Mouse (Mus musculus): ENCODE results near the gene Sh3d21.
A peak's percentile ranks its signal among the peaks of the same experiment; 100 is the strongest.
"Not testable (repeated sequence)": the region's sequence is repeated elsewhere in the genome, so short reads cannot be mapped to it uniquely, and the experiment has no call there.

Sh3d21 gene

DNA sequence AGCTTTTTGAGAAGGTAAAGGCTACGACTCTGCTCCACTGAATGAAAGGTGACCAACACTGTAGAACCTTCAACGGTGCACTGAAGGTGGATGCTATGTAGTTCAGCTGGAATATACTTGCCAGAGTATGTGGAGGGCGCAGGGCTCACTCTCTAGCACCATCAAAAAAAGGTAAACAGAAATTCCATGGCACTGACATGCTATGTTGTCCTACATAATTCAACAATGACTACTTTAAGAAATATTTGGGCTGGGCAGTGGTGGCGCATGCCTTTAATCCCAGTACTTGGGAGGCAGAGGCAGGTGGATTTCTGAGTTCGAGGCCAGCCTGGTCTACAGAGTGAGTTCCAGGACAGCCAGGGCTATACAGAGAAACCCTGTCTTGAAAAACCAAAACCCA lies 7.4 kb upstream of the Sh3d21 start:
- DNase-seq (ENCODE audit: inconsistent age in 2 of 2, low spot score in 1 of 2) = not testable (repeated sequence)

GRCm38 (mm10) chr4:126168851-126169250 lies 5.6 kb upstream of the Sh3d21 start:
- peak in 1 of 2 experiments; percentile 30 for DNase-seq (ENCODE audit: inconsistent age in 2 of 2, low spot score in 1 of 2)

- peak; percentile 63 to 85 for DNase-seq (ENCODE audit: inconsistent age in 2 of 2, low spot score in 1 of 2)
Measured at GRCm38 (mm10) chr4:126166084-126166483, 2.8 kb upstream of the Sh3d21 start.

GRCm38 (mm10) chr4:126165092-126165491 lies 1.8 kb upstream of the Sh3d21 start:
- DNase-seq (ENCODE audit: inconsistent age in 2 of 2, low spot score in 1 of 2) = peak in 1 of 2 experiments; percentile 38

DNA sequence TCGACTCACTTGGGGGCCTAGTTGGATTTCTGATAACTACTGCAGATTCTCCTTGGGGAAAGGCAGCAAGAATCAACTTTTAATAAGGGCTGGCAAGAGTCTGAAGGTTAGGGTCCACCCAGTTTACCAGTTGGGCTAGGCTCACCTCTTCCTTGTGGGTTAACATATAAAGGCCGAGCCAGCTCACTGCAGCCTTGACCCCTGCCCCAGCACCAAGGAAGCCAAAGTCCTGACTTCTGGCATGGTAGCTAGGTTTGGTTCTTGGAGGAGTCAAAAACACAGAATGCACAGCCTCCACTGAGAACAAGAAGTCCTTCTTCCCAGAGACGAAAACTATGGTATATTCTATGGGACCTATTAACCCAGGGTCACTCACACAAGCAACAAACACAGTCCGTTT lies 394 bp upstream of the Sh3d21 start:
- peak in 1 of 2 experiments; percentile 62 for DNase-seq (ENCODE audit: inconsistent age in 2 of 2, low spot score in 1 of 2)

GRCm38 (mm10) chr4:126162544-126163066 lies 686 bp downstream of the Sh3d21 start:
- peak; percentile 92 to 96 for DNase-seq (ENCODE audit: inconsistent age in 2 of 2, low spot score in 1 of 2)

DNA sequence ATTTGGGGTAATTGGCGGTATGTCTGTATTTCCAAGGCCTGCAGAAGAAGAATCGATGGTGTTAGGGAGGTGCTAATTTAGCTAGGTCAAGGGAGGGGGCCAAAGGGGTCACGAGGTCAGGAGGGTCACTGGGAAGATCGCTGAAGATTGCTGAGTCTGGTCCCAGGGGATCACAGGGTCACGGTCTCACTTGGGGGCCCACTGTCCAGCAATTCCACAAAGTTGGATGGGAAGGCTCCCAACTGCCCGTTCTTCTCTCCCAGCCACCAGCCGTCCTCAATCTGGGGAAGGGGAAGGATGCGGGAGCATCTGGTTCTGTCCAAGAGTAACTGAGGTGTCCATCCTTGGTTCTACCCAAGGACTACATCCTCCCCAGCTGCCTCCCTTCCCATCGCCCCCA lies 1.3 kb downstream of the Sh3d21 start:
- peak; percentile 38 to 68 for DNase-seq (ENCODE audit: inconsistent age in 2 of 2, low spot score in 1 of 2)

- DNase-seq (ENCODE audit: inconsistent age in 2 of 2, low spot score in 1 of 2) = no peak
Measured at GRCm38 (mm10) chr4:126161456-126161855, 1.8 kb downstream of the Sh3d21 start.

DNA sequence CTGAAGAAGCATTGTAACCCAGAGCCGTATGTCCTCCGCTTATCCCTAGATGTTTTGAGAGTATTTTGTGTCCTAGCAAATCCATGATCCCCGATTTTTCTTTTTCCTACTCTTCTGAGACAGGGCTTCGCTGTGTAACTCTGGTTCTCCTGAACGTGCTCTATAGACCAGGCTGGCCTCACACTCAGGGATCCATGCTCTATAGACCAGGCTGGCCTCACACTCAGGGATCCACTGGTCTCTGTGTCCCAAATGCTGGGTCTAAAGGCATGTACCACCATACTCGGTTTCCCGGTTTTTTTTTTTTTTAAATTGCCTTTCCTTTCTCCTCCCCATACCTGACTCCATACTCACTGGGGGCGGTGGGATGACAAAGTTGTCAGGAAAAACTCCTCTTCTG lies 2.3 kb downstream of the Sh3d21 start:
- DNase-seq (ENCODE audit: inconsistent age in 2 of 2, low spot score in 1 of 2) = no peak

GRCm38 (mm10) chr4:126159455-126159854 lies 3.8 kb downstream of the Sh3d21 start:
- DNase-seq (ENCODE audit: inconsistent age in 2 of 2, low spot score in 1 of 2) = no peak

GRCm38 (mm10) chr4:126157562-126157961 lies 5.7 kb downstream of the Sh3d21 start:
- no peak for DNase-seq (ENCODE audit: inconsistent age in 2 of 2, low spot score in 1 of 2)

GRCm38 (mm10) chr4:126156617-126157016 lies 6.7 kb downstream of the Sh3d21 start:
- DNase-seq (ENCODE audit: inconsistent age in 2 of 2, low spot score in 1 of 2) = peak in 1 of 2 experiments; percentile 73

DNA sequence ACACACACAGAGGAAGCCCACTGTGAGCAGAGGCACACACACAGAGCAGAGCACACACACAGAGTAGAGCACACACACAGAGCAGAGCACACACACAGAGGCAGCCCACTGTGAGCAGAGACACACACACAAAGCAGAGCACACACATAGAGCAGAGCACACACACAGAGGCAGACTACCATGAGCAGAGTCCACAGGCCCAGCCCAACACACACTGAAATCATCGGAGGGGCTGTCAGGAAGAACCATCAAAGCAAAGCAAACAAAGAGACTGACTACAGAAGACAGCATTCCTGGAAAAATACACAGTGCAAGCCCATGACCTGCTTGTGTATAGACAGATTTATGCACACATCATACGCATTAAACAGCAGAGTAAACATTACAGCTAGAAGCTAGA lies 7.4 kb downstream of the Sh3d21 start:
- no peak for DNase-seq (ENCODE audit: inconsistent age in 2 of 2, low spot score in 1 of 2)

DNA sequence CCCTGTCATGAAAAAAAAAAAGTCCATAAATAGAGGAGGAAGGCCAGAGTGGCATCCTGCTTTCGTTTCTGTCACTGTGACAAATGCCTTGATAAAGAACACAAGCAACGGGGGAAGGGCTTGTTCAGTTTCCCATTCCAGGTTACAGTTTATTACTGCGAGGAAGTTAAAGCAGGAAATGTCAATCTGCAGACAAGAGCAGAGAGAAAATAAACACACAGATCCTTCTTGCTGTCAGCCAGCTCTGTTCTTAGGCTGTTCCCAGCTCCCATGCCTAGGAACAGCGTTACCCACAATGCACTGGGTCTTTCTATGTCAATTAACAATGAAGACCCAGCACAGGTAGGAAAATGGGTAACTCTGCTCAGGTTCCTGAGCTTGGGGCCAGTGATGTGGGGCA lies 8.1 kb downstream of the Sh3d21 start:
- peak in 1 of 2 experiments; percentile 70 for DNase-seq (ENCODE audit: inconsistent age in 2 of 2, low spot score in 1 of 2)

GRCm38 (mm10) chr4:126152864-126153263 lies 10.4 kb downstream of the Sh3d21 start:
- peak in 1 of 2 experiments; percentile 72 for DNase-seq (ENCODE audit: inconsistent age in 2 of 2, low spot score in 1 of 2)

- DNase-seq (ENCODE audit: inconsistent age in 2 of 2, low spot score in 1 of 2) = no peak
Measured at GRCm38 (mm10) chr4:126151701-126152440, 11.4 kb downstream of the Sh3d21 start.

DNA sequence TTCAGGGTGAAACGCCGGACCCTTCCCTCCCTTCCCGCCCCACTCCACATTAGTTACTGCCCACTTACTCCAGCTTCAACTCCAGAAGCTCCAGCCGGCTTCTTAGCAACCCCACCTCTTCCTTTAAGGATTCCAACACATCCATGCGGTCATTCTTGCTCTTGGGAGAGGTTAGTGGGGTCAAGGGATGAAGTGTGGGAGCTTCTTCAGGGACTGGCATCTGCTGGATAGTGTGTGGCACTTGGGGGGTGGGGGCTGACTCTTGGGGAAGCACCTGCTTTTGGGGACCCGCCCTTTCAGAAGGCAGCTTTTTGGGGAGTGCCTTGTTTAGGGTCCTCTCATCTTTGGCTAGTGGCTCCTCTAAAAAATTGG lies 12.4 kb downstream of the Sh3d21 start:
- DNase-seq (ENCODE audit: inconsistent age in 2 of 2, low spot score in 1 of 2) = no peak

- peak; percentile 76 to 88 for DNase-seq (ENCODE audit: inconsistent age in 2 of 2, low spot score in 1 of 2)
Measured at GRCm38 (mm10) chr4:126150297-126150948, 12.9 kb downstream of the Sh3d21 start.

- DNase-seq (ENCODE audit: inconsistent age in 2 of 2, low spot score in 1 of 2) = no peak
Measured at GRCm38 (mm10) chr4:126149798-126150197, 13.5 kb downstream of the Sh3d21 start.

- DNase-seq (ENCODE audit: inconsistent age in 2 of 2, low spot score in 1 of 2) = peak; percentile 47 to 62
Measured at GRCm38 (mm10) chr4:126149041-126149676, 14.1 kb downstream of the Sh3d21 start.

- DNase-seq (ENCODE audit: inconsistent age in 2 of 2, low spot score in 1 of 2) = peak; percentile 76 to 89
Measured at GRCm38 (mm10) chr4:126148161-126148961, 14.9 kb downstream of the Sh3d21 start.

Measured in adrenal gland, adult (tissue).